Comparison of ENCODE assay signal across 22 mouse cellular contexts in the genomic region with DNA sequence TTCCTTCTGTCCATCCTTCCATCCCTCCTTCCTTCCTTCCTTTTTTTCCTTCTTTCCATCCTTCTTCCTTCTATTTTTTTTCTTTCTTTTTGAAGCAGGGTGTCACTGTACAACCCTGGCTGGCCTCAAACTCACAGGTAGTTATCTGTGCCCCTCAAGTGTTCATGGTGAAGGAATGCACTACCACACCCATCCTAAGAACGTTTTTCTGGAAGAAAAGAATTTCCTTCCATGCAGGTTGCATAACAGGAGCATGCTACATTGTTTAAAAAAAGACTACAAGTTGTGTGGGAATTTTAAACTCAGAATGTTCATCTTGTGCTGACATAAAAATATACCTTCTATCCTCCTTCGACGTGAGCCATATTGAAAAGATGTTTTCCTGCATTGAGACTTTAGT. TPM values are rescaled to one million over a fixed set of nuclear protein-coding genes. Genes with fewer than 3 reads are reported as not detected.
"Had no signal": no experiment of that assay in that cellular context is flagged by ENCODE, and none has a peak within 500 bp of the region (broad histone marks: within the 10 kb centered on the region; RNA-seq: fewer than 3 reads in every experiment).

No protein-coding gene starts in this region.

- DNase-seq: kidney, adult 11 months; kidney, adult 8-10 months; kidney, postnatal 14 days; kidney, postnatal 4 days; layer of hippocampus, adult 9-11 months; layer of hippocampus, postnatal 36 days; lung, adult 2 months; right cerebral cortex, adult 18-20 months; right cerebral cortex, postnatal 14 days; right cerebral cortex, postnatal 4 days; thymus, adult 2 months; thymus, postnatal 25 days had no signal

- H3K4me3 ChIP-seq: left cerebral cortex, adult 2 months; liver, embryonic 12.5 days; liver, embryonic 15.5 days; midbrain, embryonic 12.5 days; midbrain, embryonic 15.5 days; neural tube, embryonic 13.5 days had no signal

- H3K36me3 ChIP-seq: liver, embryonic 12.5 days; liver, embryonic 15.5 days; midbrain, embryonic 12.5 days; midbrain, embryonic 15.5 days; neural tube, embryonic 13.5 days had no signal

- H3K27ac ChIP-seq: liver, embryonic 12.5 days; liver, embryonic 15.5 days; macrophage; midbrain, embryonic 12.5 days; midbrain, embryonic 15.5 days; neural tube, embryonic 13.5 days; stomach, postnatal 0 days had no signal

- ATAC-seq: liver, embryonic 12.5 days; midbrain, embryonic 15.5 days had no signal

- H3K9ac ChIP-seq: liver, embryonic 12.5 days; liver, embryonic 15.5 days; midbrain, embryonic 12.5 days; midbrain, embryonic 15.5 days; neural tube, embryonic 13.5 days had no signal

- H3K27me3 ChIP-seq: liver, embryonic 12.5 days; liver, embryonic 15.5 days; midbrain, embryonic 12.5 days; midbrain, embryonic 15.5 days; neural tube, embryonic 13.5 days had no signal

- H3K4me1 ChIP-seq: liver, embryonic 12.5 days; midbrain, embryonic 12.5 days had no signal

- H3K9me3 ChIP-seq: liver, embryonic 12.5 days; liver, embryonic 15.5 days; midbrain, embryonic 12.5 days; midbrain, embryonic 15.5 days; neural tube, embryonic 13.5 days had no signal

- H3K4me2 ChIP-seq: liver, embryonic 12.5 days; liver, embryonic 15.5 days; midbrain, embryonic 12.5 days; midbrain, embryonic 15.5 days; neural tube, embryonic 13.5 days had no signal

RNA-seq across cellular contexts. Expression of gene Lurap1l, which starts 7.4 kb away (rescaled TPM):
- total RNA-seq: megakaryocyte, adult 5-6 weeks; neutrophil, adult 5-6 weeks had no signal
- polyA plus RNA-seq: macrophage had no signal
